Mouse (Mus musculus) spleen, adult 2 months (tissue): ENCODE results near the gene Ccdc159. TPM values are rescaled to one million over a fixed set of nuclear protein-coding genes. Genes with fewer than 3 reads are reported as not detected.

Source experiments
- DNase-seq, 2 experiments: peaks; one replicate each; pipeline versions ENCODE4 v3.0.0 to v3.0.0-alpha.2; 2012 to 2021; ENCODE audit warnings: low spot score in 2 of 2, low read depth in 1 of 2
- H3K27ac ChIP-seq: fragments of 200-500 bp; 2 replicates; pipeline ENCODE4 v1.5.1; 2012; ENCODE audit warnings: low read length, inconsistent platforms; ENCODE audit not compliant: insufficient read depth
- H3K27me3 ChIP-seq: fragments of 200-500 bp; 2 replicates; pipeline ENCODE4 v1.6.1; 2012; ENCODE audit warnings: mild to moderate bottlenecking, moderate library complexity, low read length, inconsistent platforms; ENCODE audit not compliant: control insufficient read depth, insufficient read depth
- H3K36me3 ChIP-seq: fragments of 200-500 bp; 2 replicates; pipeline ENCODE4 v1.6.1; 2012; ENCODE audit warnings: mild to moderate bottlenecking, low read length, inconsistent platforms; ENCODE audit not compliant: control insufficient read depth, insufficient read depth
- H3K4me1 ChIP-seq: fragments of 200-500 bp; 2 replicates; pipeline ENCODE4 v1.6.1; 2011; ENCODE audit warnings: inconsistent platforms; ENCODE audit not compliant: control insufficient read depth, insufficient read depth, insufficient read length
- H3K4me3 ChIP-seq: fragments of 200-500 bp; 2 replicates; pipeline ENCODE4 v1.5.1; 2011; ENCODE audit warnings: mild to moderate bottlenecking, inconsistent platforms; ENCODE audit not compliant: insufficient read depth, insufficient read length; ENCODE audit errors: extremely low read depth
- CTCF ChIP-seq: fragments of 200-500 bp; IDR thresholded peaks from 2 replicates; pipeline ENCODE4 v1.5.1; 2011; ENCODE audit warnings: mild to moderate bottlenecking, inconsistent platforms; ENCODE audit not compliant: insufficient read depth, insufficient read length, insufficient replicate concordance; ENCODE audit errors: extremely low read depth
- POLR2A ChIP-seq: fragments of 200-500 bp; IDR thresholded peaks from 2 replicates; pipeline ENCODE4 v1.6.1; 2011; ENCODE audit warnings: low read depth, low read length, inconsistent platforms
- WGBS: fragments of 180-500 bp; shearing (Covaris S2); methylation state at CpG from one replicate; pipeline ENCODE4 v1.1.7; 2018; 5-methylcytosine and 5-hydroxymethylcytosine counted together
- polyA plus RNA-seq: library from polyadenylated mRNA; depleted of rRNA; stranded (reverse); fragments of >200 nt; gene quantifications from 2 replicates; pipeline ENCODE4 v1.2.3, GENCODE M21; 2012

The Ccdc159 gene
- polyA plus RNA-seq, 1 experiment, result 0.95 TPM

- Histone ChIP-seq H3K4me1 (peaks cover 4% of the 10 kb centered on the region; the same call in 1 of the 2 replicates), H3K36me3 (no peaks in the 10 kb centered on the region), H3K27ac (no peak overlapping the region), H3K27me3 (no peaks in the 10 kb centered on the region), H3K4me3 (peak overlapping the region; percentile 61; the same call in 1 of the 2 replicates)
- TF ChIP-seq POLR2A (no peak), CTCF (no peak)
- DNase-seq, result no peak
- 81% methylated on average over 3 of the region's 3 CpGs for WGBS
Measured at GRCm38 (mm10) chr9:21916851-21917492, 10.3 kb upstream of the Ccdc159 start.

- no peak for DNase-seq
- H3K27ac ChIP-seq, result no peak overlapping the region
- peaks cover 4% of the 10 kb centered on the region; the same call in 1 of the 2 replicates for H3K4me1 ChIP-seq
- WGBS, result 2% methylated on average over 35 of the region's 35 CpGs
- H3K4me3 ChIP-seq, result peak overlapping the region; percentile 61
- TF ChIP-seq POLR2A, result no peak
- TF ChIP-seq CTCF, result no peak
- no peaks in the 10 kb centered on the region for H3K36me3 ChIP-seq
- H3K27me3 ChIP-seq, result no peaks in the 10 kb centered on the region
Measured at GRCm38 (mm10) chr9:21917493-21918034, 9.7 kb upstream of the Ccdc159 start.

GRCm38 (mm10) chr9:21918035-21918592 is 9.2 kb upstream of the Ccdc159 start, which contains the start of gene Rab3d:
TSS of gene Rab3d (minus strand) at chr9:21918192.
- under 1% methylated on average over 36 of the region's 36 CpGs for WGBS
- Histone ChIP-seq H3K36me3 (no peaks in the 10 kb centered on the region), H3K4me3 (peak within 1 kb of the TSS; percentile 61), H3K27ac (no peak within 1 kb of the TSS), H3K4me1 (peaks cover 4% of the 10 kb centered on the region; the same call in 1 of the 2 replicates), H3K27me3 (no peaks in the 10 kb centered on the region)
- TF ChIP-seq POLR2A (no peak), CTCF (no peak)
- DNase-seq, result peak; percentile 84 to 93

- Histone ChIP-seq H3K27ac (no peak overlapping the region), H3K27me3 (no peaks in the 10 kb centered on the region), H3K4me1 (peaks cover 4% of the 10 kb centered on the region), H3K36me3 (no peaks in the 10 kb centered on the region), H3K4me3 (no peak overlapping the region)
- TF ChIP-seq POLR2A (no peak), CTCF (no peak)
- DNase-seq, result no peak
- 49% methylated on average over 5 of the region's 5 CpGs for WGBS
Measured at GRCm38 (mm10) chr9:21918692-21919384, 8.4 kb upstream of the Ccdc159 start.

- Histone ChIP-seq H3K4me3 (no peak overlapping the region), H3K27ac (no peak overlapping the region), H3K27me3 (no peaks in the 10 kb centered on the region), H3K36me3 (no peaks in the 10 kb centered on the region), H3K4me1 (no peaks in the 10 kb centered on the region; the same call in none of the 2 replicates)
- TF ChIP-seq CTCF, result no peak
- TF ChIP-seq POLR2A, result no peak
- WGBS, result 90% methylated on average over 4 of the region's 4 CpGs
- DNase-seq, result no peak
Measured at GRCm38 (mm10) chr9:21923036-21923435, 4.2 kb upstream of the Ccdc159 start.

- no peak overlapping the region for H3K4me3 ChIP-seq
- 45% methylated on average over 3 of the region's 3 CpGs for WGBS
- DNase-seq, result no peak
- no peak overlapping the region for H3K27ac ChIP-seq
- H3K4me1 ChIP-seq, result no peaks in the 10 kb centered on the region; the same call in none of the 2 replicates
- H3K36me3 ChIP-seq, result no peaks in the 10 kb centered on the region
- TF ChIP-seq POLR2A (no peak), CTCF (no peak)
- no peaks in the 10 kb centered on the region for H3K27me3 ChIP-seq
Measured at GRCm38 (mm10) chr9:21923490-21924098, 3.7 kb upstream of the Ccdc159 start.
